10 mouse cellular contexts compared by ENCODE assay signal in genomic region chr6:134873018-134873417, GRCm38 (mm10).
DNase-seq lines count a peak whose midpoint lies in the region.
"Had no signal": no experiment of that assay in that cellular context is flagged by ENCODE, and none has a peak within 500 bp of the region (broad histone marks: within the 10 kb centered on the region; RNA-seq: fewer than 3 reads in every experiment).

No protein-coding gene starts in this region.

- peak; percentile 52 for DNase-seq in kidney, adult 11 months
- DNase-seq in kidney, postnatal 10 days = no peak
- DNase-seq in thymus, postnatal 14 days = peak; percentile 40
- no peak for DNase-seq in thymus, adult 18-20 months
- peak; percentile 36 for DNase-seq in ZHBTc4 (ENCODE audit: low read depth, low spot score)
- DNase-seq in spleen, postnatal 36 days (ENCODE audit: low spot score in 2 of 2) = no peak
- no peak for DNase-seq in urinary bladder, postnatal 14 days (ENCODE audit: low spot score)
- no peak for DNase-seq in neural tube, embryonic 10.5 days (ENCODE audit: extremely low spot score, low spot score)
- DNase-seq: adrenal gland, postnatal 25 days; cerebellum, adult 9-10 months had no signal

Comparison
In these comparisons a context has a peak if more than half of its experiments do, and no peak if none do; other contexts are left out.
1. DNase-seq: peak in kidney, adult 11 months (single experiment), thymus, postnatal 14 days (single experiment) and ZHBTc4 (single experiment); none in kidney, postnatal 10 days (single experiment), thymus, adult 18-20 months (0 of 2), spleen, postnatal 36 days (0 of 2), urinary bladder, postnatal 14 days (single experiment) and neural tube, embryonic 10.5 days (single experiment).